Mouse (Mus musculus): ENCODE measurements around the gene Gm21964. TPM values are rescaled to one million over a fixed set of nuclear protein-coding genes. Genes with fewer than 3 reads are reported as not detected.

The Gm21964 gene
- not detected in 2 replicates for polyA plus RNA-seq (2015; fragmentation: Nextera tagmentation; extraction: Ambion mirVana)

DNA sequence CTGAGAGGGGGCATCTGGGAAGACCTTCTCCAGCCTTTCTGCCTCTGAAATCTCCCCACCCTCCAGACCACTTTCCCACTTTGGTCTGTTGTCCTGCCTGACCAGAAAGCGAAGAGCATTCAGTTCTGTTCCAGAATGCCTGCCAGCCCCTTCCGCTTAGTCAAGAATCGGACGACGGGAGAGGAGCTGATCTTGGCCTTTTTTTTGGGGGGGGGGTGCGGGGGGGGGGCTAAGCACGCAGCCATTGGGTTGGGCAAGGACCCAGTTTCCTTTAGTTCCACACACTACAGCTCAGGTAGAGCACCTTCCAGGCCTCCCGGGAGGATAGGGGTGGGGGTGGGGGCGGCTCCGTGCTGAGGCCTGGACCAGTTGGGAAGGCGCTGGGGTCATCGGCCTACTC is at the start of gene Gm21964:
Gm21964 (plus strand) TSS at position 301 of the 400 bp plus-strand sequence.
- no peak for ATAC-seq

GRCm38 (mm10) chr8:110051208-110051607 is 49.8 kb upstream of the Gm21964 start:
- H3K27me3 ChIP-seq (replicated peaks; ENCODE audit: control insufficient read depth, insufficient read depth, low read length): peaks cover 9% of the 10 kb centered on the region; the same call in 1 of the 2 replicates
- H3K4me1 ChIP-seq (ENCODE audit: control insufficient read depth, insufficient read depth, low read length): no peaks in the 10 kb centered on the region
- no peak overlapping the region for H3K4me2 ChIP-seq (ENCODE audit: low read depth, low read length)
- H3K27ac ChIP-seq (ENCODE audit: low read length): no peak overlapping the region
- no peak overlapping the region for H3K9ac ChIP-seq (ENCODE audit: low read depth, low read length)
- WGBS: 51% methylated on average over 6 of the region's 6 CpGs
- no peak overlapping the region for H3K4me3 ChIP-seq (ENCODE audit: low read length)
- H3K36me3 ChIP-seq (ENCODE audit: control insufficient read depth, insufficient read depth, low read length): no peaks in the 10 kb centered on the region
- ATAC-seq: 0 out of 2 replicates have a peak, but pooled peaks have one; percentile 46
- H3K9me3 ChIP-seq (ENCODE audit: control insufficient read depth, low read length): no peaks in the 10 kb centered on the region

More for the DNA sequence above, at the start of gene Gm21964:
- H3K4me3 ChIP-seq (ENCODE audit: low read length): no peak within 1 kb of the TSS
- H3K27me3 ChIP-seq (replicated peaks; ENCODE audit: control insufficient read depth, insufficient read depth, low read length): no peaks in the 10 kb centered on the region
- H3K36me3 ChIP-seq (ENCODE audit: control insufficient read depth, insufficient read depth, low read length): no peaks in the 10 kb centered on the region
- no peak within 1 kb of the TSS for H3K4me2 ChIP-seq (ENCODE audit: low read depth, low read length)
- no peaks in the 10 kb centered on the region for H3K4me1 ChIP-seq (ENCODE audit: control insufficient read depth, insufficient read depth, low read length)
- no peaks in the 10 kb centered on the region for H3K9me3 ChIP-seq (ENCODE audit: control insufficient read depth, low read length)
- WGBS: 86% methylated on average over 12 of the region's 12 CpGs
- no peak within 1 kb of the TSS for H3K9ac ChIP-seq (ENCODE audit: low read depth, low read length)
- no peak within 1 kb of the TSS for H3K27ac ChIP-seq (ENCODE audit: low read length)

DNA sequence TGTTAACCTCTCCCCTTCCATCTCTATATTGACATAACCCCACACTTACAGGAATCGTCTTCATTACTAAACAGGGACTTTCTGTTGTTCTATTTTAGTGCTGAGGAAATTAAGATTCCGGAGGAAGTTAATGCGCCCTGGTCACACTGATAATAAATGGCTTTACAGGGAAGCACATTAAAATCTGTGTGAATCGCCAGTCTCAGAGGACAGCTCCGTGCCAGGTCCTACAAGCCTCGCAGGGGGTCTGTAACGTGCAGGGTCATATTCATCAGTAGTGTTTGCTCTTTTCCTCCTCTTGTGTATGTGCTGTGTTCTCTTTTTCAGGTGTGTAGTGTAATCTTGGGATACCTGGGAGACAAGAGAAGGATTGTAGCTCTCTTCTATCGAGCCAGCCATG is 42.8 kb upstream of the Gm21964 start:
- no peak overlapping the region for H3K27ac ChIP-seq (ENCODE audit: low read length)
- no peak overlapping the region for H3K4me3 ChIP-seq (ENCODE audit: low read length)
- ATAC-seq: no peak
- H3K4me2 ChIP-seq (ENCODE audit: low read depth, low read length): no peak overlapping the region
- WGBS: 72% methylated on average over 8 of the region's 8 CpGs
- no peaks in the 10 kb centered on the region for H3K36me3 ChIP-seq (ENCODE audit: control insufficient read depth, insufficient read depth, low read length)
- H3K4me1 ChIP-seq (ENCODE audit: control insufficient read depth, insufficient read depth, low read length): no peaks in the 10 kb centered on the region
- H3K9ac ChIP-seq (ENCODE audit: low read depth, low read length): no peak overlapping the region
- H3K27me3 ChIP-seq (replicated peaks; ENCODE audit: control insufficient read depth, insufficient read depth, low read length): peaks cover 12% of the 10 kb centered on the region; the same call in 1 of the 2 replicates
- H3K9me3 ChIP-seq (ENCODE audit: control insufficient read depth, low read length): peaks cover 9% of the 10 kb centered on the region

- H3K27ac ChIP-seq (ENCODE audit: low read length): no peak overlapping the region
- H3K9me3 ChIP-seq (ENCODE audit: control insufficient read depth, low read length): peaks cover 9% of the 10 kb centered on the region
- no peak overlapping the region for H3K4me2 ChIP-seq (ENCODE audit: low read depth, low read length)
- no peaks in the 10 kb centered on the region for H3K36me3 ChIP-seq (ENCODE audit: control insufficient read depth, insufficient read depth, low read length)
- H3K9ac ChIP-seq (ENCODE audit: low read depth, low read length): no peak overlapping the region
- no peak overlapping the region for H3K4me3 ChIP-seq (ENCODE audit: low read length)
- no peak for ATAC-seq
- WGBS: 52% methylated on average over 9 of the region's 9 CpGs
- H3K4me1 ChIP-seq (ENCODE audit: control insufficient read depth, insufficient read depth, low read length): no peaks in the 10 kb centered on the region
- no peaks in the 10 kb centered on the region for H3K27me3 ChIP-seq (replicated peaks; ENCODE audit: control insufficient read depth, insufficient read depth, low read length)
Observed at GRCm38 (mm10) chr8:110064161-110064560, 36.8 kb upstream of the Gm21964 start.

- no peaks in the 10 kb centered on the region for H3K36me3 ChIP-seq (ENCODE audit: control insufficient read depth, insufficient read depth, low read length)
- H3K9me3 ChIP-seq (ENCODE audit: control insufficient read depth, low read length): peaks cover 9% of the 10 kb centered on the region
- ATAC-seq: no peak
- no peak overlapping the region for H3K9ac ChIP-seq (ENCODE audit: low read depth, low read length)
- 90% methylated on average over 18 of the region's 18 CpGs for WGBS
- H3K4me1 ChIP-seq (ENCODE audit: control insufficient read depth, insufficient read depth, low read length): no peaks in the 10 kb centered on the region
- H3K4me3 ChIP-seq (ENCODE audit: low read length): no peak overlapping the region
- H3K27me3 ChIP-seq (replicated peaks; ENCODE audit: control insufficient read depth, insufficient read depth, low read length): no peaks in the 10 kb centered on the region
- no peak overlapping the region for H3K4me2 ChIP-seq (ENCODE audit: low read depth, low read length)
- H3K27ac ChIP-seq (ENCODE audit: low read length): no peak overlapping the region
Observed at GRCm38 (mm10) chr8:110064606-110065365, 36.2 kb upstream of the Gm21964 start.

DNA sequence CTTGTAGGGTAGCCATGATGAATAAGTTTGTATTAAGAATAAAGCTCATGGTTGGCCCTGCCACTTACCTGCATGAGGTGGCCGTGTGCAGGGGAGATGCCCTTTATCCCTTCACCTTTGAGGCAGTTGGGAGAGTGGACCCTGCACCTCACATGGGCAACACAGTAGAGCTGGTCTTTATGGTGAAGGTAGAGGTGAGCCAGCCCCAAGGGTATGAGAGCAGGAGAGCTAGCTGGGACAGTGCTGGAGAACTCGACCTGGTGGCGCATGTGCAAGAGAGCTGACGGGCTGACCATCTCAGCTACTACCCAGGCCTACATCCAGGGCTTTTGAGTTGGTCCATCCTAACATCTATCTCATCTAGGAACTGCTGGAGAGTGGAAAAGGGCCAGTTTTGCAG is 35.3 kb upstream of the Gm21964 start:
- no peak overlapping the region for H3K9ac ChIP-seq (ENCODE audit: low read depth, low read length)
- no peak for ATAC-seq
- 90% methylated on average over 4 of the region's 4 CpGs for WGBS

DNA sequence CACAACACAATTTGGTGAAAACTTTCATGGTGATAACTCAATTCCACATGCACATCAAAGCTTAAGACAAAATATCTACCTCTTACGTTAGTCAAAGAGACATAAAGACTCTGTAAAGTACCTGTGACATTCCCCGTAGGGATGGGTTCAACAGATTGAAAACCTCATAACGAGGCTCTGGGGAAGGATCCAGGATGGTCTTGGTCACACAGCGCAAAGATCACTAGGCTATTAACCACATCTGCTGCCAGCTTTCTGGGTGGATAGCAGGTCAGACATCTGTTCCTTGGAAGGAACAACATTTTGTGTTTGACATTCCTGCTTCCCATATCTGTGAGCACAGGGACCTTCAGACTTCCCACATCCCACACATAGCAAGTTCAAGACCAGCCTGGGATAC is 31.3 kb upstream of the Gm21964 start:
- no peak overlapping the region for H3K4me3 ChIP-seq (ENCODE audit: low read length)
- WGBS: 81% methylated on average over 4 of the region's 4 CpGs
- ATAC-seq: no peak
- H3K36me3 ChIP-seq (ENCODE audit: control insufficient read depth, insufficient read depth, low read length): no peaks in the 10 kb centered on the region
- H3K27me3 ChIP-seq (replicated peaks; ENCODE audit: control insufficient read depth, insufficient read depth, low read length): no peaks in the 10 kb centered on the region
- H3K4me2 ChIP-seq (ENCODE audit: low read depth, low read length): no peak overlapping the region
- H3K27ac ChIP-seq (ENCODE audit: low read length): no peak overlapping the region
- no peaks in the 10 kb centered on the region for H3K9me3 ChIP-seq (ENCODE audit: control insufficient read depth, low read length)
- H3K9ac ChIP-seq (ENCODE audit: low read depth, low read length): no peak overlapping the region
- H3K4me1 ChIP-seq (ENCODE audit: control insufficient read depth, insufficient read depth, low read length): no peaks in the 10 kb centered on the region

More for the DNA sequence above, 35.3 kb upstream of the Gm21964 start:
- no peaks in the 10 kb centered on the region for H3K36me3 ChIP-seq (ENCODE audit: control insufficient read depth, insufficient read depth, low read length)
- H3K27me3 ChIP-seq (replicated peaks; ENCODE audit: control insufficient read depth, insufficient read depth, low read length): no peaks in the 10 kb centered on the region
- no peaks in the 10 kb centered on the region for H3K4me1 ChIP-seq (ENCODE audit: control insufficient read depth, insufficient read depth, low read length)
- H3K4me2 ChIP-seq (ENCODE audit: low read depth, low read length): no peak overlapping the region
- no peak overlapping the region for H3K4me3 ChIP-seq (ENCODE audit: low read length)
- H3K27ac ChIP-seq (ENCODE audit: low read length): no peak overlapping the region
- peaks cover 9% of the 10 kb centered on the region for H3K9me3 ChIP-seq (ENCODE audit: control insufficient read depth, low read length)

- no peaks in the 10 kb centered on the region for H3K4me1 ChIP-seq (ENCODE audit: control insufficient read depth, insufficient read depth, low read length)
- H3K36me3 ChIP-seq (ENCODE audit: control insufficient read depth, insufficient read depth, low read length): no peaks in the 10 kb centered on the region
- ATAC-seq: peak; percentile 63
- WGBS: 13% methylated on average over 9 of the region's 9 CpGs
- no peak overlapping the region for H3K4me3 ChIP-seq (ENCODE audit: low read length)
- H3K27ac ChIP-seq (ENCODE audit: low read length): no peak overlapping the region
- H3K27me3 ChIP-seq (replicated peaks; ENCODE audit: control insufficient read depth, insufficient read depth, low read length): no peaks in the 10 kb centered on the region
- H3K9ac ChIP-seq (ENCODE audit: low read depth, low read length): no peak overlapping the region
- no peaks in the 10 kb centered on the region for H3K9me3 ChIP-seq (ENCODE audit: control insufficient read depth, low read length)
- H3K4me2 ChIP-seq (ENCODE audit: low read depth, low read length): no peak overlapping the region
Observed at GRCm38 (mm10) chr8:110071600-110071999, 29.4 kb upstream of the Gm21964 start.

DNA sequence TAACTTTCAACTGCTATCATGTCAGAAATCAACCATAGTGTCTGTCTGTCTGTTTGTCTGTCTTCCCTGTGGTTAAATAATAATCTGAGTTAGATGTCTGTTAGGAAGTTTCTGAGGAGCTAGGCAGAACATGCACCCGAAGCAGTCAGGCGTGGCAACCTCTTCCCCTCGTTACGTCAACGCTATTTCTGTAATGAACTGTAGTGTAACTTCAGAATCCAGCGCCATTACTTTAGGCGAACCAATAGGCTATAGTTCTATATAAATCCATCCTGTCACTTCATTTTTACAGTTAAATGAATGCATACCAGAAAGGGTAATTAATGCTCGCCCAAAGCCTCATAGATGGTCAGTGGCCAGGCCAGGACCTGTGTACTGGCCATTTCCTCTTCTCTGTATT is 26.5 kb upstream of the Gm21964 start:
- Histone ChIP-seq H3K9me3 (ENCODE audit: control insufficient read depth, low read length) (no peaks in the 10 kb centered on the region), H3K9ac (ENCODE audit: low read depth, low read length) (no peak overlapping the region), H3K4me1 (ENCODE audit: control insufficient read depth, insufficient read depth, low read length) (no peaks in the 10 kb centered on the region), H3K36me3 (ENCODE audit: control insufficient read depth, insufficient read depth, low read length) (no peaks in the 10 kb centered on the region), H3K4me2 (ENCODE audit: low read depth, low read length) (no peak overlapping the region), H3K27me3 (replicated peaks; ENCODE audit: control insufficient read depth, insufficient read depth, low read length) (no peaks in the 10 kb centered on the region), H3K4me3 (ENCODE audit: low read length) (no peak overlapping the region), H3K27ac (ENCODE audit: low read length) (no peak overlapping the region)
- no peak for ATAC-seq
- 86% methylated on average over 8 of the region's 8 CpGs for WGBS

Measured in intestine, embryonic 16.5 days (tissue).